Mouse (Mus musculus) heart, adult 2 months (tissue): ENCODE results near the gene Rdh16f2. TPM values are rescaled to one million over a fixed set of nuclear protein-coding genes. Genes with fewer than 3 reads are reported as not detected.
"Not testable (repeated sequence)": the region's sequence is repeated elsewhere in the genome, so short reads cannot be mapped to it uniquely, and the experiment has no call there.

Source experiments
- DNase-seq, 2 experiments: peaks; one replicate each; pipeline ENCODE4 v3.0.0; 2021
- H3K27ac ChIP-seq: fragments of 200-600 bp; 2 replicates; pipeline ENCODE4 v1.8.1; 2022
- H3K27me3 ChIP-seq: fragments of 200-500 bp; 2 replicates; pipeline ENCODE4 v1.6.1; 2012; ENCODE audit warnings: mild to moderate bottlenecking, low read length, inconsistent platforms, mixed read lengths; ENCODE audit not compliant: control insufficient read depth, insufficient read depth
- H3K36me3 ChIP-seq: fragments of 200-500 bp; 2 replicates; pipeline ENCODE4 v1.6.1; 2012; ENCODE audit warnings: low read length, inconsistent platforms; ENCODE audit not compliant: control insufficient read depth, insufficient read depth
- H3K4me1 ChIP-seq: fragments of 200-500 bp; 2 replicates; pipeline ENCODE4 v1.6.1; 2011; ENCODE audit warnings: low read length; ENCODE audit not compliant: control insufficient read depth, insufficient read depth
- H3K4me3 ChIP-seq: fragments of 200-600 bp; 2 replicates; pipeline ENCODE4 v1.8.1; 2022
- H3K79me2 ChIP-seq: fragments of 200-500 bp; replicated peaks from 2 replicates; pipeline ENCODE4 v1.6.1; 2012; ENCODE audit warnings: mild to moderate bottlenecking, inconsistent platforms, low read length, moderate library complexity, mixed read lengths; ENCODE audit not compliant: control insufficient read depth, insufficient read depth
- H3K9ac ChIP-seq: fragments of 200-500 bp; 2 replicates; pipeline ENCODE4 v1.6.1; 2012; ENCODE audit warnings: low read depth, mild to moderate bottlenecking, control low read depth, inconsistent platforms, low read length, mixed read lengths
- CTCF ChIP-seq: fragments of 200-600 bp; IDR thresholded peaks from 2 replicates; pipeline ENCODE4 v1.8.1; 2022; ENCODE audit warnings: antibody characterized with exemption, mild to moderate bottlenecking, moderate library complexity
- EP300 ChIP-seq: fragments of 200-500 bp; IDR thresholded peaks from 2 replicates; pipeline ENCODE4 v1.6.1; 2011; ENCODE audit warnings: low read depth, low read length, control low read depth; ENCODE audit not compliant: insufficient read depth
- POLR2A ChIP-seq: fragments of 200-500 bp; IDR thresholded peaks from 2 replicates; pipeline ENCODE4 v1.6.1; 2011; ENCODE audit warnings: mild to moderate bottlenecking, low read depth, low read length, control low read depth; ENCODE audit not compliant: insufficient read depth
- WGBS: fragments of 180-500 bp; shearing (Covaris S2); methylation state at CpG from one replicate; pipeline ENCODE4 v1.1.7; 2018; 5-methylcytosine and 5-hydroxymethylcytosine counted together
- intact Hi-C: fragments of 180-260 bp; cut with DNase I; formaldehyde crosslinking; loops from one replicate; pipeline ENCODE4 v1.15.1; 2025
- polyA plus RNA-seq: library from polyadenylated mRNA; depleted of rRNA; stranded (reverse); fragments of >200 nt; gene quantifications from 2 replicates; pipeline ENCODE4 v1.2.3, GENCODE M21; 2012
- total RNA-seq, 2 experiments: library from RNA; stranded (reverse); gene quantifications; 2 replicates each; pipeline ENCODE4 v1.2.3; 2021

Gene Rdh16f2
- total and polyA plus RNA-seq, 3 experiments, result not detected

DNA sequence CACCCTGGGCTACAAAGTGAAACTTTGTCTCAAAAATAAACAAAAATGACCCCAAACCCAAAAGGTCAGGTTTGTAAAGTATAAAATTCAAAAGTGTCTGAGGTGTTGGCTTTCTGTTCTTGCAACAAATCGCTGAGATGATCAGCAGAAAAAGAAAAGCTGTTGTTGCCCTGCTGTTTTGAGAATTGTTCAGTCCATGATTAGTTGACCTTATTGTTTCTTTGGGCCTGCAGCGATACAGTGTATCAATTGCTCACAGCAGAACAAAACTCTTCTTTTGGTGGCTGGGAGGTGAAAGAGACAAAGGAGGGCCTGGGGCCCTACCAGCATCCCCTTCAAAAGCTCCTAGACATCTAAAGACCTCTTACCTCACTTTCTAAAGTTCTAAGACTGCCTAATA lies 39.9 kb downstream of the Rdh16f2 start:
- H3K9ac ChIP-seq, result no peak overlapping the region
- WGBS, result 90% methylated on average over 2 of the region's 2 CpGs
- no peak overlapping the region for H3K27ac ChIP-seq
- no peaks in the 10 kb centered on the region for H3K79me2 ChIP-seq
- intact Hi-C loops, result no loop called here
- no peaks in the 10 kb centered on the region for H3K4me1 ChIP-seq
- no peak for TF ChIP-seq CTCF
- TF ChIP-seq POLR2A, result no peak
- TF ChIP-seq EP300, result no peak
- DNase-seq, result no peak
- no peak overlapping the region for H3K4me3 ChIP-seq
- no peaks in the 10 kb centered on the region for H3K36me3 ChIP-seq
- H3K27me3 ChIP-seq, result no peaks in the 10 kb centered on the region

DNA sequence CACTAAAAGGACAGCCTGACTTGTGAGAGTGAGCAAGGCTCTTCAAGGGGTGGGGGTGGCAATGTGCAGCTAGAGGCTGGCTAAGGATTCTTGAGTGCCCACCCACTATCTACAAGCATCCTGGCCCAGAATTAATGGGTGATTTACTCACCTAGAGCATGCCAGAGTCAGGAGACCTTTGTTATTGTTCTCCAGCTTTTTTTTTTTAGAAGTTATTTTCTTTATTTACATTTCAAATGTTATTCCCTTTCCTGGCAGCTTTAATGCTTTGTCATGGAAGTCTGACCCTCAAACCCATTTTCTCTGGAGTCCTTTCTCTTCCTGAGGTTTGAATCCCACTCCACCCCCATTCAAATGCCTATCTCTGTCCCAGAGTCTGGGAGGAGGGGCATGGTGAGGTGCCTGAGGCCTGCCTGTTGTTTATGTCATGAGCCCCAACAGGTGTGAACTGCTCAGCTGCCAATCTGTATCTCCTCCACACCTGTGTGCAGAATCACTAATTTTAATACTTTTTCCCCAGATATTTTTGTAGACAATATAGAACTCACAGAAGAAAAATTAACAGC lies 41.2 kb downstream of the Rdh16f2 start:
- Histone ChIP-seq H3K36me3 (no peaks in the 10 kb centered on the region), H3K4me1 (no peaks in the 10 kb centered on the region), H3K27me3 (0 out of 2 replicates have a peak, but pooled peaks cover 2% of the 10 kb centered on the region), H3K79me2 (no peaks in the 10 kb centered on the region), H3K4me3 (no peak overlapping the region), H3K27ac (no peak overlapping the region), H3K9ac (no peak overlapping the region)
- intact Hi-C loops, result no loop called here
- no peak for DNase-seq
- TF ChIP-seq CTCF, result no peak
- no peak for TF ChIP-seq POLR2A

DNA sequence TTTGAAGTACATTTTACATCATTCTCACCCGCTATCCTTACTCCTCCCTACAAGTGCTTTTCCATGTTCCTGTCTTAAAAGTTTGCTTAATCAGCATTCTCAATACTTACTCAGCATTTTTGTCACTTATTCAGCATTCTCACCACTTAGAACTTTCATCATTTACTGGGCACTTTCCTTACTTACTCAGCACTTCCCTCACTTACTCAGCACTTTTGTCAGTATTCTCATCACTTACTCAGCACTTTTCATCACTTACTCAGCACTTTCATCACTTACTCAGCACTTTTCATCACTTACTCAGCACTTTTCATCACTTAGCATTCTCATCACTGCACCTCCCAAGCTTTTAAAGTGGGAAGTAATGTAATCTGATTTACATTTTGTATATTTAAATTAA lies 49.3 kb downstream of the Rdh16f2 start:
- H3K27me3 ChIP-seq, result 0 out of 2 replicates have a peak, but pooled peaks cover 2% of the 10 kb centered on the region
- intact Hi-C loops, result no loop called here
- no peak overlapping the region for H3K4me3 ChIP-seq
- no peak overlapping the region for H3K9ac ChIP-seq
- TF ChIP-seq POLR2A (no peak), CTCF (no peak), EP300 (no peak)
- H3K4me1 ChIP-seq, result no peaks in the 10 kb centered on the region
- no peak overlapping the region for H3K27ac ChIP-seq
- 85% methylated on average over 1 of the region's 1 CpGs for WGBS
- no peaks in the 10 kb centered on the region for H3K79me2 ChIP-seq
- no peak for DNase-seq
- no peaks in the 10 kb centered on the region for H3K36me3 ChIP-seq

DNA sequence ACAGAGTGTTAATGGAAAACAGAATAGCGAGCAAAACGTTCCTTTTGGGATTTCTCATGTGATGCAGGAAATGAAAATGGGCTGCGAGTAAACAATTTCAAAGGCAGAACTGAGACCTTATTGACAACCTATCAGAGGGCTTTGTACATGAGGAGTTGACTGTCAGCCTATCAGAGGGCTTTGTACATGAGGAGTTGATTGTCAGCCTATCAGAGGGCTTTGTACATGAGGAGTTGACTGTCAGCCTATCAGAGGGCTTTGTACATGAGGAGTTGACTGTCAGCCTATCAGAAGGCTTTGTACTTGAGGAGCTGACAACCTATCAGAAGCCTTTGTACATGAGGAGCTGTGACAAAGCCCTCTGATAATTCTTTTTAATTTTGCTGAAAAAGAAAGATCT lies 50.9 kb downstream of the Rdh16f2 start:
- H3K79me2 ChIP-seq, H3K9ac ChIP-seq, H3K4me3 ChIP-seq, H3K27ac ChIP-seq, intact Hi-C loops, H3K4me1 ChIP-seq, H3K36me3 ChIP-seq, DNase-seq, H3K27me3 ChIP-seq: not testable (repeated sequence)
- 75% methylated on average over 3 of the region's 3 CpGs for WGBS

DNA sequence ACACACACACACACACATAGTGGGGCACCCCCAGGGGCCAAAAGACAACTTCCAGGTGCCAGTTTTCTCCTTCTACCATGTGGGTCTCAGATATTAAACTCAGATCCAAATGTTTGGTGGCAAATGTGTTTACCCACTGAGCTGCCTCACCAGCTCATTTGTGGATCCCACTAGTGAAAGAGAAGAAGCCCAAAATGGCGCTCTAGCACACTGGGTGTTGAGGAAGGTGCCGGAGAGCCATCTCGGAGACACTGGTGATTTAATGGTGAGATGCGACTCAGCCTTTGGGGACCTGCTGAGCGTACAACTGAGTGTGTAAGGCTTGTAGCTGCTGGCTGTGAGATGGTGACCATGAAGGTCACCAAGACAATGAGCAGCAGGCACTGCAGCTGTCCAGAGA lies 51.4 kb downstream of the Rdh16f2 start:
- 96% methylated on average over 5 of the region's 5 CpGs for WGBS
- intact Hi-C loops, result no loop called here
- TF ChIP-seq EP300 (no peak), CTCF (no peak), POLR2A (no peak)
- Histone ChIP-seq H3K9ac (no peak overlapping the region), H3K4me1 (no peaks in the 10 kb centered on the region), H3K36me3 (no peaks in the 10 kb centered on the region), H3K79me2 (no peaks in the 10 kb centered on the region), H3K27me3 (no peaks in the 10 kb centered on the region), H3K4me3 (no peak overlapping the region), H3K27ac (no peak overlapping the region)
- no peak for DNase-seq

DNA sequence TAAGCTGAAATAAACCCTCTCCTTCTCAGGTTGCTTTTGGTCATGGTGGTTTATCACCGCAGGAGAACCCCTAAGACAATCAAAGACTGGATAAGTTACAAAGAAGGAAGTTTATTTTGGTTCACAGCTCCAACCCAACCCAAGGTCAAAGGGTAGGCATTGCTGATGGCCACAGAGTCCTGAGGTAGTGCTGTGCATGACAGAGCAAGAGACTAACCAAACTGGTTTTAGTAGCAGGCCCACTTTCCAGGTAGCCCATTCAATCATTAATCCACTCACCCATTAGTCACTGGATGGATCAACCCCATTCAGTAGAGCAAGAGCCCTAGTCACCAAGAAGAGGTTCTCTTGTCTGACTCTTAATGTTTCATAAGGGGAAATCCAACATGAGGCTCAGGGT lies 56.0 kb downstream of the Rdh16f2 start:
- Histone ChIP-seq H3K79me2 (no peaks in the 10 kb centered on the region), H3K4me3 (no peak overlapping the region), H3K27ac (no peak overlapping the region), H3K4me1 (no peaks in the 10 kb centered on the region), H3K9ac (no peak overlapping the region), H3K27me3 (no peaks in the 10 kb centered on the region), H3K36me3 (no peaks in the 10 kb centered on the region)
- intact Hi-C loops, result no loop called here
- no peak for TF ChIP-seq EP300
- DNase-seq, result no peak
- 66% methylated on average over 1 of the region's 1 CpGs for WGBS

DNA sequence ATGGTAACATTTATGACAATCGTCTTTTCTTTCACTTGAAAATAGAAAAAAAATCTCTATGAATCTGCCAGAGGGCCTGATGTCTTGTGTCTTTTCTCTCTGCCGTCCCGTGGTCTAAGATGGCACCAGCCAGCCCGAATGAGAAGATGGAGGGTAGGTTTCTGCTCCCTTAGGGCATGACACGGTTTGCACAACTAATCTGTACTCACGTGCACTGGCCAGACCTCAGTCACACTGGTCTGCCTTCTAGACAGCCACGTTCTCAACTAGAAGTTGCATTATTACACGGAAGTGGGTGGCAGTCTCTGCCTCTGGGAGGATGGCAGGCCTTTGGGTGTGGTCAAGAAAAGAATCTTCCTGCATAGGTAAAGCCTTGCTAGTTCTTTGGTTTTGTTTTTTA lies 56.8 kb downstream of the Rdh16f2 start:
- no peak for DNase-seq
- no peaks in the 10 kb centered on the region for H3K79me2 ChIP-seq
- no peak overlapping the region for H3K9ac ChIP-seq
- 89% methylated on average over 8 of the region's 8 CpGs for WGBS
- H3K36me3 ChIP-seq, result no peaks in the 10 kb centered on the region
- TF ChIP-seq EP300, result no peak
- TF ChIP-seq POLR2A, result no peak
- no peak for TF ChIP-seq CTCF
- H3K4me3 ChIP-seq, result no peak overlapping the region
- H3K27ac ChIP-seq, result no peak overlapping the region
- H3K4me1 ChIP-seq, result no peaks in the 10 kb centered on the region
- no peaks in the 10 kb centered on the region for H3K27me3 ChIP-seq
- intact Hi-C loops, result no loop called here
